Mouse (Mus musculus) right cerebral cortex, postnatal 4 days (tissue): Measurements from ENCODE around the gene Nsf.
A peak's percentile ranks its signal among the peaks of the same experiment; 100 is the strongest.
"Not testable (repeated sequence)": the region's sequence is repeated elsewhere in the genome, so short reads cannot be mapped to it uniquely, and the experiment has no call there.

ENCODE experiments used
- DNase-seq: peaks from one replicate; pipeline ENCODE4 v3.0.0-alpha.2; 2022

The Nsf gene

GRCm38 (mm10) chr11:103953896-103954292 lies at the start of gene Nsf:
Gene Nsf (minus strand): TSS chr11:103954056.
- peak; percentile 80 for DNase-seq

GRCm38 (mm10) chr11:104003397-104003796 lies 49.5 kb upstream of the Nsf start:
- DNase-seq: no peak

GRCm38 (mm10) chr11:104002191-104002590 lies 48.3 kb upstream of the Nsf start:
- DNase-seq: no peak

- DNase-seq: no peak
Measured at GRCm38 (mm10) chr11:104001395-104001955, 47.6 kb upstream of the Nsf start.

GRCm38 (mm10) chr11:104000667-104001394 lies 47.0 kb upstream of the Nsf start:
- DNase-seq: no peak

- DNase-seq: no peak
Measured at GRCm38 (mm10) chr11:103998737-103999136, 44.9 kb upstream of the Nsf start.

- DNase-seq: peak; percentile 84
Measured at GRCm38 (mm10) chr11:103997385-103997784, 43.5 kb upstream of the Nsf start.

GRCm38 (mm10) chr11:103992638-103993037 lies 38.8 kb upstream of the Nsf start:
- DNase-seq: no peak

GRCm38 (mm10) chr11:103990049-103990557 lies 36.2 kb upstream of the Nsf start:
- not testable (repeated sequence) for DNase-seq

- DNase-seq: peak; percentile 87
Measured at GRCm38 (mm10) chr11:103987423-103987822, 33.6 kb upstream of the Nsf start.

- no peak for DNase-seq
Measured at GRCm38 (mm10) chr11:103984067-103984466, 30.2 kb upstream of the Nsf start.

GRCm38 (mm10) chr11:103981826-103982225 lies 28.0 kb upstream of the Nsf start:
- no peak for DNase-seq

- DNase-seq: no peak
Measured at GRCm38 (mm10) chr11:103979381-103979780, 25.5 kb upstream of the Nsf start.

- DNase-seq: no peak
Measured at GRCm38 (mm10) chr11:103970876-103971275, 17.0 kb upstream of the Nsf start.

- DNase-seq: no peak
Measured at GRCm38 (mm10) chr11:103969278-103969677, 15.4 kb upstream of the Nsf start.

- DNase-seq: peak; percentile 53
Measured at GRCm38 (mm10) chr11:103967106-103967735, 13.4 kb upstream of the Nsf start.

- no peak for DNase-seq
Measured at GRCm38 (mm10) chr11:103956866-103957265, 3.0 kb upstream of the Nsf start.

- peak; percentile 11 for DNase-seq
Measured at GRCm38 (mm10) chr11:103953032-103953895, 592 bp downstream of the Nsf start.

GRCm38 (mm10) chr11:103952635-103953031 lies 1.2 kb downstream of the Nsf start:
- DNase-seq: no peak

GRCm38 (mm10) chr11:103951106-103951505 lies 2.8 kb downstream of the Nsf start:
- DNase-seq: no peak

- DNase-seq: no peak
Measured at GRCm38 (mm10) chr11:103948952-103949351, 4.9 kb downstream of the Nsf start.

- no peak for DNase-seq
Measured at GRCm38 (mm10) chr11:103942740-103943139, 11.1 kb downstream of the Nsf start.

GRCm38 (mm10) chr11:103941351-103941750 lies 12.5 kb downstream of the Nsf start:
- no peak for DNase-seq
